Mouse (Mus musculus) right cerebral cortex, adult 18-20 months (tissue): ENCODE measurements around the gene Fam216a.

Experiments used
- DNase-seq: peaks from one replicate; pipeline ENCODE4 v3.0.0; 2022; ENCODE audit warnings: mixed read lengths

The Fam216a gene

GRCm38 (mm10) chr5:122390671-122391070 is 18.5 kb upstream of the Fam216a start:
- no peak for DNase-seq

DNA sequence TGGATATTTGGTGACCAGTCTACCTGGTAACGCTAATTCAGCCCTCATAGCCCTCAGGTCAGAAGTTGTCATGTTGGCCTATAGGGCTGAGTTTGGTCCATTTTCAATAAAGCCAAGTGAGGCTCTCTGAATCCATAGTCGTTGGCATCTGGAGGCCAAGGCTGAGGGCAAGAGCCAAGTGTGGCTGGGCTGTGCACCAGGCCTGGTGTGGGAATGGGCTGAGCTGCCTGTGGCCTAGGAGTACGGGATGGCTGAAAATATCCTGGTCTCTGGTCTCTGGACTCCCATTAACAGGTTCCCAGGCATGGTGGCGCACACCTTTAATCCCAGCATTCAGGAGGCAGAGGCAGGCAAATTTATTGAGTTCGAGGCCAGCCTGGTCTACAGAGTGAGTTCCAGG is 17.8 kb upstream of the Fam216a start:
- no peak for DNase-seq

- DNase-seq, result peak; percentile 84
Observed at GRCm38 (mm10) chr5:122379374-122380155, 7.4 kb upstream of the Fam216a start.

DNA sequence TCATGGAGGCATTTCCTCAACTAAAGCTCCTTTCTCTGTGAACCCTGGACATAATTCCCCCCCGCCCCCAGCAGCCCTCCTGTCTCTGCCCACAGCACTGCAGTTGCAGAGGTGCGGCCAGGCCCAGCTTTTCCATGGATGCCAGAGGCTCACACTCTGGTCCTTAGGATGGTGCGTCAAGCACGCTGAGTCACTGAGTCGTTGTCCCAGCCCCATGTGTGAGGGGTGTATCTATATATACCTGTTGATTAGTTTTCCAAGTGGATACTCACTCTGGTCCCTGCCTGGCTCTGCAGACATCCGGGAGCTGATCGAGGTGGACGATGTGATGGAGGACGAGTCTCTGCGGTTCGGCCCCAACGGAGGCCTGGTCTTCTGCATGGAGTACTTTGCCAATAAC is 6.0 kb upstream of the Fam216a start:
- DNase-seq, result no peak

- DNase-seq, result no peak
Observed at GRCm38 (mm10) chr5:122377101-122377833, 5.1 kb upstream of the Fam216a start.

GRCm38 (mm10) chr5:122372878-122373277 is 714 bp upstream of the Fam216a start:
- no peak for DNase-seq

DNA sequence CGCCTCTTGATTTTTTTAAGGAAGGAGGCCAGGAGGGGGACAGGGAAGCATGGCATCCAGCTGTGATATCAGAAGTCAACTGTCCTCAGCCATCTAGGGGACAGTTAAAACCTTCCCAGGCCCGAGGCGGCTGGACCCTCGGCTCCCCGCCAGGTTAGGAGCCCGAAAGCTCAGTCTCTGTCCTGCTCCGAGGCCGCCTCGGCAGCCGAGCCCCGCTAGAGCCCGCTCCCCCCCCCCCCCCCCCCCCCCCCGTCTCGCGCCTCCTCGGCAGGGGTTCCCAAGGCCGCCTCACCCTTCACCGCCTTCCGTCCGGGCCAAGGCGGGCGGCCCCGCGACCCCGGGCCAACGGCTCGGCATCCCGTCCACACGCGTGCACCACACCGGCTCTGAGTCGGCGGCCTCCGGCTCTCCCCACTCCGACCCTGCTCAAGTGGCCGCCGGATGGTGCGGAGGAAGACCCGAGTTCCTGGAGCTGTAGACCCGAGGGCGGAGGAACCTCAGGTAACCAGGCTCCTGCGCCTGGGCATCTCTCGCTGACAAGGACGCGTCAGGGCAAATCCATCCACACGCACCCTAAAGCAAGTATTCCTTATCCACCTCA is 473 bp downstream of the Fam216a start, which contains the start of gene Gpn3:
Gene Gpn3, plus strand, starts transcription at position 286 of the 601 bp plus-strand sequence.
- DNase-seq, result no peak

GRCm38 (mm10) chr5:122354492-122355067 is 17.6 kb downstream of the Fam216a start:
- no peak for DNase-seq

DNA sequence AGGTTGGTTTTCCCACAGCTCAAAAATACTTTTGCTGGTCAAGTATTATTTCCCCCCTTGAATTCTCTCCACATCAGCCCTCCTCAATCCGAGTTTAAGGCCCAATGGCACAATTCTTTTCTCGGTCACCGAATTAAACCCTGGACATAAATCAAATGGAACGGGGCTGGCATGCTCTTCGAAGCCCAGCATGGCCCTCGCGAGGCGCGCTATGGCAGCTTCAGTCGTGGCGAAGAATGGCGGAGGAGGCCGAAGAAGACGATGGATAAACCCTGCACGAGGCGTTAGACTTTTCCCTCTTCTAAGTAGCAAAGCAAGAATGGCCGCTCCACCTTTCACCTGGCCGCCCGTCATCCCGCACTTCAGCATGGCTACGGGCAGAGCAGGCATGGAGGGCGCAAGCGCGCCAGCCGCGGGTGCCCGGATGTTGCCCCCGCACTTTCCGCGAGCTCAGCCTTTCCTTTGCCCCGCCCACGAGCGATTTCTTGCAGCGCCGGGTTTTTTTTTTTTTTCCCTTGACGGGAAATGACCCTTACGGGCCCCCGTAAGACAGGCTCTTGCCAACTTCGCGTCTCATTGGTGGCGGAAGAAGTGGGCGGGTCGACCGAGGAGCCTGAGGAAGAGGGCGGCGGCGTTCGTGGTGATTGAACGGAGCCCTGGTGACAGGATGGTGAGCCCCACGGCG is 18.2 kb downstream of the Fam216a start, which contains the start of the genes Rad9b and Vps29:
Gene Rad9b, minus strand, starts transcription at position 427 of the 685 bp plus-strand sequence.
Gene Vps29, plus strand, starts transcription at position 563 of the 685 bp plus-strand sequence.
- DNase-seq, result peak; percentile 98

DNA sequence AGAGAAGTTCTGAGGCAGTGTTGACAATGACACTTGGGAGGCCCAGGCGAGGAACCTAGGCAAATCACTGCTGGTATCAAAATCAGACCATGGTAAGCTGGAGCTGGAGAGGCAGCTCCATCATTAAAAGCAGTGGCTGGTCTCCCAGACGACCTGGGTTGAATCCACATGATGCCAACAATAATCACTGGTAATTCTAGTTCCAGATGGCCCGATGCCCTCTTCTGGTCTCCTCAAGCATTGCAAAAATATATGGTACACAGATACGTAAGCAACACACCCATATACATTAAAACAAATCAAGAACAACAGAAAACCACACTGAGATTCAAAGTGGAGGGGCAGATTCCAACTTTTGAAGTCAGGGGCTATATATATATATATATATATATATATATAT is 26.4 kb downstream of the Fam216a start:
- DNase-seq, result no peak

DNA sequence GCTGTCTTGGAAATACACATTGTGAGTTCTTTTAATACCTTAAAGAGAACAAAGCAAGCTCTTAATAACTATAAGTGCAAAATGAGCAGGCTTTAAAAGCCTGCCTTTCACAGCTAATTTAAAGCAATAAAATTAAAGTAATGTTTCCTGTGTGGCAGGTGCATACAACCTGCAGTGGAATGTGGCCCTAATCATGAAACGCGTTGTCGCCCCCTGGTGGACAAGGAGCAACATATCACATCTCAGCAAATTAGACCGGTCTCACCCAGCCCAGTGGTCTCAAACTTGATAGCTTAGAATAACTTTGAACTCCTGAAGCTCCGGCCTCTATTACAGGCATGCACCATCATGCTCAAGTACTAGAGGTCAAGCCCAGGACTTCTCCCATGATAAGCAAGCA is 27.9 kb downstream of the Fam216a start:
- peak; percentile 72 for DNase-seq

- no peak for DNase-seq
Observed at GRCm38 (mm10) chr5:122343768-122344167, 28.4 kb downstream of the Fam216a start.

DNA sequence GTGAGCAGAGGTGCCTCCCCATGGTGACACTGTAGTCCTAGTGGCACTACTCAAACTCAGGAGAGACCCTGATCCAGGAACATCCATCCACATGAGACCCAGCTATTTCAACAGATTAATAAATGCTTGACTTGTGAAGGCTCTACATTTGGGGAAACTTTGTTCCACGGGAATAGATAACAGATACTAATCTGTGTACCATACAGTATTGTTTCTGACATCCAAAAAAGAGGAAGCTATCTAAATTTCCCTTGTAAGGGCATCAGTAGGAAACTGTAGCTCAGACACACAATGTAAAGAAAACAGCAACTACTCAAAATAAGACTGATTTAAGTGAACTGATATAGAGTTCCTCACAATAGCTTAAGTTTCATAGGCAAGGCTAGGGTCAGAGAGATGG is 29.3 kb downstream of the Fam216a start:
- no peak for DNase-seq

GRCm38 (mm10) chr5:122336554-122337294 is 35.4 kb downstream of the Fam216a start:
- no peak for DNase-seq

DNA sequence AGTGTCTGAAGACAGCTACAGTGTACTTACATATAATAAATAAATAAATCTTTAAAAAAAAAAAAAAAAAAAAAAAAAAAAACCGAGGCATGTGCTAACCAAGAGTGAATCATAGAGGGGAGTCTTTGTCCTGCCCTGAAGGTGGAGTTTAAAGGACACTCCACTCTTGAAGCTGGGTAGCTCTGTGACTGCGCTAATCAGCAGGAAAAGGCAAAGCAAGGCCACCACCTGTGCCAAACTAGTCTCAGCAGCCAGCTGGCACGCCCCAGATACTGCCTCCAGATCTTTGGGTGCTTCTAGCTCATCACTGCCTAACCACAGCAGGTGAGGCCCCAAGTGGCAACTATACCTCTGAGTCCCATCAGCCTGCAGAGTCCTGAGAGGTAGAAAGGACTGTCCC is 37.5 kb downstream of the Fam216a start:
- no peak for DNase-seq

- DNase-seq, result no peak
Observed at GRCm38 (mm10) chr5:122330269-122330668, 41.9 kb downstream of the Fam216a start.

DNA sequence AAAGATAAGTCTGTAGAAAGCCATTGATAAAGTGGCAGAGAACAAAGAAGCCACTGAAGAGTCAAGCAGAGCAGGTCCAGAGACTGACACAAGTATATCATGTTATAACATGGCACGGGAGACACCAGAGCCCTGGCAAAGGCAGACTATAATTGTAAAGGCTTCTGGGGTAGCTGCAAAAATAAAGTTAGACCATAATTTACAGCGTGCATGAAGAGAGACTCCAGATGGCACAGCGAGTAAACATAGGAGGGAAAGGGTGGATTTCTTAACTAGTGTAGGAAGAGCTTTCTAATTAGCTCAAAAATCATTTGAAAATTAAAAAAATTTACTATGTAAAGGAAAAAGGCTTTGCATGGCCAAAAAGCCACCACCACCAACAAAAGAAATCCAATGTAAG is 44.9 kb downstream of the Fam216a start:
- DNase-seq, result no peak

- no peak for DNase-seq
Observed at GRCm38 (mm10) chr5:122325477-122325876, 46.7 kb downstream of the Fam216a start.

DNA sequence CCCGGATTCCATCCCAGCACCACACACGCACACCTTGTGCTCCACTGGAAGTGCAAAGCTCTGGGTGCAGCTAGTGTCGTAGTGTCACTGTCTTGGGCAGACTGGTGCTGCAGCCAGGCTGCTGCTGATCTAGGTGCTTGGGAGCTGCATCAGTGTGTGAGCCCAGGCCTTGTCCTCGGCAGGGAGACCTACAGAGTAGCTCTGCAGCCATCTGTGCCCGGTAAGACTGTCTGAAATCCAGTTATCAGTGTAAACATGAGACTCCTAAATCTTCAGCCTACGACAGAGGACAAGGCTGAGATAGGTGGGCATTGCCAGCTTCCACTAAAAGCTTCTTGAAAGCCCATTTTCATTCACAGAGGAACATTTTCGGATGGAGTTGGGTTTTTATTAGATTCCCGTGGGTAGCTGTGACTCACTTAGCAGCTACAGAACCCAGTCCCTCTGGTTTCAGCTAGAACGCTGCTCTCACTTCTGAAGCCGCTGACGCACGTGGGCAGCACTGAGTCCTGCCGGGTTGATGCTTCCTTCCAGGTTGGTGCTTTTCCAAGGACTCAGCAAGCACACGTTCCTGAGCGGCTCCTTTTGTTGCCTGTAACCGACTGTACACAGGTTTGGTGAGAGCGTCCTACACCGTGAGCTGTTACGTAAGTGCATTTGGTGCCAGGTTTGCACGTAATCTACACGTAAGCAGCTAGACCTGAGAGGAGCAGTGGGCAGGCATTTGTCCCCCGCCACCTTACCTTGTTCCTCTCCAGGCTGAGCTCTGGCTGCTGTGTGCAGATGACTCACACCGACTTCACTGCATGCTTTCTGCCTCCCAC is 47.3 kb downstream of the Fam216a start:
- DNase-seq, result peak; percentile 93

DNA sequence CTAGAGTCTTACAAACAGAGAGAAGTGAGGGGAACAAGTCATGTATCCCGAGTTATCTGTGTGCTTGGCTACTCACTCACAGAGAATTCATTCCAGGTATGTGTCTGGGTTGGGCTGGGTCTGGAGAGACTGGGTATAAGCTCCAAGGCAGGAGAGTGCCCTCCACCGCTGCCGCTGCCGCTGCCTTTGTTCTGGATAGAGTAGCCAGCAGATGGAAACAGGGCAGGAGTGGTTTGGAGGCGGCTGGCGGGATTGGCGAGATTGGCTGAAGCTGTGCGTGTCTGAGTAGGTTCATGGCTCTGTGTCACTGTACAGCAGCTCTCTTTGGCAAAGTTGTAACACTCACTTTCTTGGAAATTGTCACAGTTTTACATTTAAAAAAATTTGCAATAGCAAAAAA is 48.6 kb downstream of the Fam216a start:
- no peak for DNase-seq

DNA sequence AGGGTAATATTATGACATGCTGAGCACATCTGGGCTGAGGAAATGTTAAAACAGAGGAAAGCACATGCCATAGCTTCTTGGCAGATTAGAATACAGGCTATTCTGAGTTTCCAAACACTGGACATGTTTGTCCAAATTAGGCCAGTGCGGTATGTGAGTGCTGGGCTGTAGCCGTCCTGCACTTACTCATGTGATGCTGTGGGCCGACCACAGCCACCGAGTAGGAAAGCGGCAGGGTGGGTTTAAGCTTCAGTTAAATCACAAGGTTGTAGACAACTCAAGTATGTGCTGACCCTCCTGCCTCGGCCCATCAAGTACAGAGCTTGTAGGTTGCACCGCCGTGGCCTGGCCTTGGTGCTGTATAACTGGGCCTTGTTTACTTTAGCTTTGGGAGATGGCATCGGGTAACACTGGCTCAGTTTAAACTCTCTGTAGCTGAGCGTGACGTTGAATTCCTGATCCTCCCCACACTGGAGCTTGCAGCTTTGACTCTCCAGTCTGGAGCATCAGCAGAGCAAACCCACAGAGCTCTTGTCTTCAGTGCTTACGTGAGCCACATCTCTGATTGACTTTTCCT is 51.9 kb downstream of the Fam216a start:
- DNase-seq, result no peak
